Mouse (Mus musculus) intestine, postnatal 0 days (tissue): ENCODE results near the gene Cks1b. TPM values are rescaled to one million over a fixed set of nuclear protein-coding genes. Genes with fewer than 3 reads are reported as not detected.
"Not testable (repeated sequence)": the region's sequence is repeated elsewhere in the genome, so short reads cannot be mapped to it uniquely, and the experiment has no call there.

Experiments
- ATAC-seq: fragments of 200-750 bp; cut with Nextera tagmentation; 2 replicates; pipeline ENCODE4 v1.8.0; 2017; ENCODE audit warnings: mild to moderate bottlenecking, moderate TSS enrichment, moderate library complexity
- H3K27ac ChIP-seq: fragments of 300-500 bp; sonication (generic); 2 replicates; pipeline ENCODE4 v1.5.1; 2014; ENCODE audit warnings: mild to moderate bottlenecking, low read depth, low read length, moderate library complexity
- H3K27me3 ChIP-seq: fragments of 300-500 bp; sonication (generic); replicated peaks from 2 replicates; pipeline ENCODE4 v1.6.1; 2014; ENCODE audit warnings: low read length, mixed read lengths; ENCODE audit not compliant: control insufficient read depth, insufficient read depth
- H3K36me3 ChIP-seq: fragments of 300-500 bp; sonication (generic); 2 replicates; pipeline ENCODE4 v1.6.1; 2014; ENCODE audit warnings: mild to moderate bottlenecking, moderate library complexity; ENCODE audit not compliant: control insufficient read depth, insufficient read depth
- H3K4me1 ChIP-seq: fragments of 300-500 bp; sonication (generic); replicated peaks from 2 replicates; pipeline ENCODE4 v1.6.1; 2014; ENCODE audit warnings: antibody characterized with exemption, low read length, mixed read lengths; ENCODE audit not compliant: control insufficient read depth, insufficient read depth
- H3K4me2 ChIP-seq: fragments of 300-500 bp; sonication (generic); replicated peaks from 2 replicates; pipeline ENCODE4 v1.6.1; 2014; ENCODE audit warnings: low read depth, mild to moderate bottlenecking, moderate library complexity
- H3K4me3 ChIP-seq: fragments of 300-500 bp; sonication (generic); 2 replicates; pipeline ENCODE4 v1.5.1; 2014; ENCODE audit warnings: low read depth, low read length
- H3K9ac ChIP-seq: fragments of 300-500 bp; sonication (generic); 2 replicates; pipeline ENCODE4 v1.6.1; 2014; ENCODE audit warnings: mild to moderate bottlenecking, low read depth, low read length
- H3K9me3 ChIP-seq: fragments of 300-500 bp; sonication (generic); 2 replicates; pipeline ENCODE4 v1.6.1; 2016; ENCODE audit warnings: mixed run types; ENCODE audit not compliant: control insufficient read depth
- CTCF ChIP-seq: sonication (generic); IDR thresholded peaks from 2 replicates; pipeline ENCODE4 v1.5.1; 2016; ENCODE audit warnings: low read depth, mild to moderate bottlenecking, control low read depth, antibody characterized with exemption, moderate library complexity
- WGBS: fragments of 180-500 bp; shearing (Covaris S2); extraction: QIAGEN DNeasy Blood & Tissue Kit; methylation state at CpG from one replicate; pipeline ENCODE4 v1.1.7; 2014; 5-methylcytosine and 5-hydroxymethylcytosine counted together
- polyA plus RNA-seq: library from polyadenylated mRNA; unstranded; fragments of >200 nt; fragmentation: Nextera tagmentation; extraction: Ambion mirVana; gene quantifications from 2 replicates; pipeline ENCODE4 v1.2.1, GENCODE M21; 2015

The Cks1b gene
- polyA plus RNA-seq, 1 experiment from 2014 or later: 118 TPM

DNA sequence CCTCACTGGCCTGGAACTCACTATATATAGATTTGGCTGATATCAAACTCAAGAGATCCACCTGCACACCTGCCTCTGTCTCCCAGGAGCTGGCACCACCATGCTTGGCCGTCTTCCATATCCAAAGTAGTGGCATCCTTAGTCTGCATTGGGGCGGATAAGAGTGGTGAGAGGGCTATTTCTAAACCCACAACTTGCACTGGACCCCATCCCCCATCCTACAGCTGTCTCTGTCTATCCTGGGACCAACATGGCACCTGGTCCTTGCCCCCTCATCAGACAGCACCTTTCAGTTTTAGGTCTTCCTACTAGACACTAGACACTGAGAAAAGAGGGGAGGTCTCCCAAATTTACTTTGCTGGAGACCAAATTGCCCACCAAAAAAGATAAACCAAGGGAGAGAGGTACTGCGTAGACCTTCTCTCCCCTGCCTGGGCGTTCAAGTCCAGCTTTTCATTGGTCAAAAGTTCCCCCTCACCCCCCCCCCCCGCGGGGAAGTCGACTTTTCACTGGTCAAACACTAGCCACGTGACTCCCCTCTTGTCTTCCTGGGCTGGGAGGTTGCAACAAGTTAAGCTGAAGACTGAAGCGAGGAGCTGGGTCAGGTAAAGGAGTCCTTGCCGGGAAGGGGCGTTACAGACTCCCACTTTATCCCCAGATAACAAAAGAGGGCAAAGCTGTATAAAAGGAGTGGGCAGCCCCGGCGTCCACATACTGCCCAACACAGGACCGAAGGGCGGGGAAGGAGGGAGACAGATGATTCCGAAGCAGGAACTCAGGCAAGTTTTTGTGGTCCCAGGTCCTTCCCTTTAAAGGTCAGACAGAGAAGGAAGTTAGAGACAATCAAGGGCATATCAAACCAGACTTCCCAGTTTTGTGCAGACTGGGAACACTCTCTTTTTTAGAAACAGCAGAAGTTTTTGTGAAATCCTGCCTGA, 18.3 kb upstream of the Cks1b start, which contains the start of gene Pbxip1:
Pbxip1 (plus strand) TSS at position 531 of the 938 bp plus-strand sequence.
- WGBS: 5% methylated on average over 16 of the region's 16 CpGs
- Histone ChIP-seq H3K27ac (peak within 1 kb of the TSS; percentile 74), H3K9me3 (no peaks in the 10 kb centered on the region), H3K4me3 (peak within 1 kb of the TSS; percentile 52), H3K9ac (peak within 1 kb of the TSS; percentile 53), H3K4me1 (0 out of 2 replicates have a peak, but pooled peaks cover under 1% of the 10 kb centered on the region), H3K27me3 (no peaks in the 10 kb centered on the region), H3K36me3 (peaks cover 34% of the 10 kb centered on the region), H3K4me2 (peak within 1 kb of the TSS; percentile 77)
- ATAC-seq: peak; percentile 73
- TF ChIP-seq CTCF: no peak

DNA sequence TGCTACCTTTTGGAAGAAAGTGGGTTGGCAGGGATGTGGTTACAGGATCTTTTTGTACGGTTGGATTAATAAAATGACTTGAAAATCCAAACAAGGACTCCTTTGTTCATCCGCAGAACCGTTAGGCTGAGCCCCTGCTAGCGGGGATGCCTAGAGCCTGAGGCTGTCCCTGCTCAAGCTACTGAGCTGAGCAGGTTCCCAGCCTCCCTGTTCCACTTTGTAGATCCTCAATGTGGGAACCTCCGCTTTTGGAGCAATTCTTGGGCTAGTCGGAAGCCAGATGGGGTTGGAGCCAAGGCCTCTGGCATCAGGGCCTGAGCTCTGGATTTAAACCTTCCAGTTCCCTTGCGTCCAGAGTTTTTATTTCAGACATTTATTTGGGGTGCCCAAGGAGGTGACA, 16.9 kb upstream of the Cks1b start:
- Histone ChIP-seq H3K36me3 (peaks cover 27% of the 10 kb centered on the region), H3K27ac (no peak overlapping the region), H3K4me1 (0 out of 2 replicates have a peak, but pooled peaks cover 7% of the 10 kb centered on the region), H3K9ac (no peak overlapping the region), H3K9me3 (no peaks in the 10 kb centered on the region), H3K27me3 (no peaks in the 10 kb centered on the region), H3K4me3 (no peak overlapping the region), H3K4me2 (no peak overlapping the region)
- 78% methylated on average over 7 of the region's 7 CpGs for WGBS
- TF ChIP-seq CTCF: no peak
- ATAC-seq: no peak

DNA sequence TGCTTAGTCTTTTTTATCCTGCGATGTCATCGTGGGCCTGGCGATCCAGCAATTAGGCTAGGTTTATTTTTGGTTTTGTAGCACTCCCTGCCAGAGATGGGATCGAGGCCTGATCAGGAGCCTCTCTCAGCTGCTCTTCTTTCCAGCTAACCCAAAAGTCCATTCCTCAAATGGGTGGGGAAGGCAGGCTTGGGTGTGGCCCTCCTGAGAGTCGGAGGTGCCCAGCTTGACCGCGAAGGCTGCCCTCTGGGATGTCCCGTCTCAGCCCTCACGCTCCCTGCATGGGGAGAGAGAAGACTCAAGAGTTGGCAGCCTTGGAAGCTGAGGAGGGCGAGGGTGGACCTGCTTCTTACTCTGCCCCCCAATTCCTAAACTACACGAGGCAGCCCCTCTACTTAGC, 16.3 kb upstream of the Cks1b start:
- H3K27ac ChIP-seq: no peak overlapping the region
- no peak for ATAC-seq
- WGBS: 75% methylated on average over 11 of the region's 11 CpGs
- H3K4me2 ChIP-seq: no peak overlapping the region
- H3K9ac ChIP-seq: no peak overlapping the region
- no peaks in the 10 kb centered on the region for H3K9me3 ChIP-seq
- H3K4me3 ChIP-seq: no peak overlapping the region
- no peaks in the 10 kb centered on the region for H3K27me3 ChIP-seq
- 0 out of 2 replicates have a peak, but pooled peaks cover 7% of the 10 kb centered on the region for H3K4me1 ChIP-seq
- no peak for TF ChIP-seq CTCF
- H3K36me3 ChIP-seq: peaks cover 23% of the 10 kb centered on the region

DNA sequence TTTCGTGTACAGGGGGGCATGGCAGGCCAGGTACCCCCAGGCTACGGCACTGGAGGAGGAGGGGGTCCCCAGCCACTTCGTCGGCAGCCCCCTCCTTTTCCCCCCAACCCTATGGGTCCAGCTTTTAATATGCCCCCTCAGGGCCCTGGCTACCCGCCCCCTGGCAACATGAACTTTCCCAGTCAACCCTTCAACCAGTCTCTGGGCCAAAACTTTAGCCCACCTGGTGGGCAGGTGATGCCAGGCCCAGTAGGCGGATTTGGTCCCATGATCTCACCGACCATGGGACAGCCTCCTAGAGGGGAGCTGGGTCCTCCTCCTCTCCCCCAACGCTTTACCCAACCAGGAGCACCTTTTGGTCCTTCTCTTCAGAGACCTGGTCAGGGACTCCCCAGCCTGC, 14.4 kb upstream of the Cks1b start:
- Histone ChIP-seq H3K27ac (no peak overlapping the region), H3K4me2 (no peak overlapping the region), H3K9me3 (no peaks in the 10 kb centered on the region), H3K27me3 (no peaks in the 10 kb centered on the region), H3K9ac (no peak overlapping the region), H3K4me3 (no peak overlapping the region), H3K4me1 (0 out of 2 replicates have a peak, but pooled peaks cover 7% of the 10 kb centered on the region), H3K36me3 (peaks cover 27% of the 10 kb centered on the region)
- WGBS: 95% methylated on average over 8 of the region's 8 CpGs
- TF ChIP-seq CTCF: no peak
- ATAC-seq: no peak

DNA sequence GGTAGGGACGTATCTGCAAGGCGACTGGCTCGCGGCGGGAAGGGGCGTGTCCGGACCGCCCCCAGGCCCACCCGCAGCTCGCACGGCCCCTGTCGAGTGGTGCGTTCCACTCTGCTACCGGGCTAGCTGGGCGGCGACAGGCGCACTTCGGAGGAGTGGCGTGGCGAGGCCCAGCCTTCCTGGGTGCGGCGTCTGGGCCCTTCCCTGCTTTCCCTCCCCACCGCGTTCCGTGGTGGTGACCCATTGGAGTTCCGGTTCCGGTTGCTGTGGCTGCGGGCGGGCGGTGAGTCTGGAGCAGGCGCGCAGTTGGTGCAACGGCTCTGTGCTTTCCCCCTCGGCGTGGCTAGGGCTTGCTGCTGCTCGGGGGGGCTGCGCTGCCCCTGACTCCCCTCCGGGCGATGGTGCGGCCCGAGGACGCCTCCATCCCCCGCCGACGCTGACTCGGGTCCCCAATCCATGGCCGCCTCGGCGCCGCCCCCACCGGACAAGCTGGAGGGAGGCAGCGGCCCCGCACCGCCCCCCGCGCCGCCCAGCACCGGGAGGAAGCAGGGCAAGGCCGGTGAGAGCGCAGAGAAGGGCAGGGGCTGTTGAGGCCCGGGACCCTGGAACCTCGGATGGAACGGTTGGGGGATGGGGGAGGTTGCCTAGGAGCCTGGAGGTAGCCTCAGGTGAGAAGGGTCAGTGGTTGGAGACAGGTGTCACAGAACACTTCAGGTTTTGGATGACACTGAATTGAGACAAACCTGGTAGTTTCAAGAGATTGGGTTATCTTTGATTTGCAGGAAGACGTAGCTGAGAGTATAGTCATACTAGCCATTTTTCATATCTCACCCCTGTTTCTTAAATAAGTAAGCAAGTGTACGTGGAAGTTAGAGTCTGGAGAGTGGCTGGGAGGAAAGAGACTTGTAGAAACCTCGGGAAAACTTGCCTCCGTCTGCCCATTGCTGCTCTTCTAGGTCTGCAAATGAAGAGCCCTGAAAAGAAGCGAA, 12.3 kb upstream of the Cks1b start, which contains the start of gene Pygo2:
Pygo2 (plus strand) TSS at position 44 of the 989 bp plus-strand sequence.
- Histone ChIP-seq H3K4me2 (peak within 1 kb of the TSS; percentile 91), H3K27ac (peak within 1 kb of the TSS; percentile 71), H3K4me3 (peak within 1 kb of the TSS; percentile 94), H3K9me3 (no peaks in the 10 kb centered on the region), H3K4me1 (0 out of 2 replicates have a peak, but pooled peaks cover 7% of the 10 kb centered on the region), H3K36me3 (peaks cover 42% of the 10 kb centered on the region), H3K9ac (peak within 1 kb of the TSS; percentile 91), H3K27me3 (no peaks in the 10 kb centered on the region)
- WGBS: 2% methylated on average over 65 of the region's 68 CpGs
- TF ChIP-seq CTCF: no peak
- ATAC-seq: peak; percentile 97

DNA sequence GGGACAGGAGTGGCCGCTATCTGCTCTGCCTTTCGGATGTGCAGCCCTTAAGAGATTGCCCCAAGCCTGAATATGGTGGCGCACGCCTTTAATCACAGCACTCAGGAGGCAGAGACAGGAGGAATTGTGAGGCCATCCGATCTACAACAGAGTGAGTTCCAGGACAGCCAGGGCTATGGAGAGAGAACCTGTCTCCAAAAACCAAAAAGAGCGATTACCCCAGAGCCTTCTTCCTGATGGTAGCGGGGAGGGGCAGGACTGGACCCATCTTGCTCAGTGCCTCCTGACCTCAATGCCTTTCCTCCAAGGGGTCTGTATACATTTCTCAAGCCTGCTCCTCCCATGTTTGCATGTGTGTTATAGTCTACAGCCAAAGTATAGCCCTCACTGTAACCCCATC, 10.8 kb upstream of the Cks1b start:
- ATAC-seq: not testable (repeated sequence)
- H3K36me3 ChIP-seq: peaks cover 45% of the 10 kb centered on the region

More for the DNA sequence above, 10.8 kb upstream of the Cks1b start:
- 92% methylated on average over 7 of the region's 7 CpGs for WGBS
- not testable (repeated sequence) for H3K9me3 ChIP-seq, H3K4me2 ChIP-seq, H3K27ac ChIP-seq, H3K27me3 ChIP-seq, H3K4me3 ChIP-seq, H3K4me1 ChIP-seq, H3K9ac ChIP-seq
